8 mouse cellular contexts compared by ENCODE assay signal in genomic region chr11:51446711-51447425, GRCm38 (mm10).
DNase-seq lines count a peak whose midpoint lies in the region; ATAC-seq and TF ChIP-seq lines count a peak whose summit lies in the region.

No protein-coding gene starts in this region.

- ATAC-seq in granulocyte monocyte progenitor cell, adult 5-6 weeks (replicated peaks; ENCODE audit: poor library complexity, severe bottlenecking) = peak; percentile 56

- no peaks in the 10 kb centered on the region for H3K4me1 ChIP-seq in heart, adult 2 months (ENCODE audit: control insufficient read depth, insufficient read depth, low read length)
- no peaks in the 10 kb centered on the region for H3K4me1 ChIP-seq in heart, embryonic 10.5 days
- H3K4me1 ChIP-seq in ES-Bruce4 (ENCODE audit: control insufficient read depth, insufficient read depth, low read length) = no peaks in the 10 kb centered on the region

- no peak overlapping the region for H3K9ac ChIP-seq in heart, adult 2 months (ENCODE audit: low read depth, low read length)
- H3K9ac ChIP-seq in ES-Bruce4 (ENCODE audit: low read depth, poor library complexity, severe bottlenecking) = no peak overlapping the region

- H3K79me2 ChIP-seq in heart, adult 2 months (replicated peaks; ENCODE audit: control insufficient read depth, insufficient read depth, low read length) = no peaks in the 10 kb centered on the region

- H3K27ac ChIP-seq in heart, adult 2 months = no peak overlapping the region
- no peak overlapping the region for H3K27ac ChIP-seq in heart, embryonic 10.5 days
- H3K27ac ChIP-seq in ES-Bruce4 (ENCODE audit: insufficient read depth, low read length) = no peak overlapping the region

- no peaks in the 10 kb centered on the region for H3K36me3 ChIP-seq in heart, adult 2 months (ENCODE audit: control insufficient read depth, insufficient read depth, low read length)
- H3K36me3 ChIP-seq in heart, embryonic 10.5 days = peaks cover 6% of the 10 kb centered on the region; the same call in 1 of the 2 replicates
- no peaks in the 10 kb centered on the region for H3K36me3 ChIP-seq in ES-Bruce4 (ENCODE audit: control insufficient read depth, insufficient read depth, low read length, poor library complexity, severe bottlenecking)

- H3K9me3 ChIP-seq in heart, embryonic 10.5 days = no peaks in the 10 kb centered on the region
- no peaks in the 10 kb centered on the region for H3K9me3 ChIP-seq in ES-Bruce4 (replicated peaks; ENCODE audit: control insufficient read depth, insufficient read depth, low read length, poor library complexity, severe bottlenecking)

- WGBS in heart, adult 2 months = 38% methylated on average over 6 of the region's 6 CpGs
- 34% methylated on average over 6 of the region's 6 CpGs for WGBS in heart, embryonic 10.5 days

- intact Hi-C loops in heart, adult 2 months (cut with DNase I) = loop anchor here (2.0 kb wide), 2 partner anchors 120 to 158 kb away; partner anchors contain the start of gene Col23a1

- no peak for TF ChIP-seq EP300 in heart, adult 2 months (IDR thresholded peaks at IDR 0.05; ENCODE audit: insufficient read depth, low read depth, low read length)
- TF ChIP-seq EP300 in ES-Bruce4 (IDR thresholded peaks at IDR 0.05; ENCODE audit: insufficient read depth, low read depth, low read length) = no peak

- peak; percentile 46 to 63 for DNase-seq in heart, adult 2 months
- no peak for DNase-seq in heart, embryonic 10.5 days (ENCODE audit: low spot score)
- peak; percentile 6 for DNase-seq in cerebellum, adult 11-12 months
- DNase-seq in kidney, postnatal 4 days = peak; percentile 82 to 83
- peak; percentile 76 for DNase-seq in lung, postnatal 14 days
- DNase-seq in MN1 (ENCODE audit: low spot score) = no peak

- H3K4me3 ChIP-seq in heart, adult 2 months = no peak overlapping the region
- no peak overlapping the region for H3K4me3 ChIP-seq in heart, embryonic 10.5 days
- H3K4me3 ChIP-seq in ES-Bruce4 (ENCODE audit: low read depth, low read length) = no peak overlapping the region

- peak; percentile 84 for TF ChIP-seq CTCF in heart, adult 2 months (IDR thresholded peaks at IDR 0.05)
- TF ChIP-seq CTCF in ES-Bruce4 (IDR thresholded peaks at IDR 0.05; ENCODE audit: low read depth, low read length) = peak; percentile 54

- H3K27me3 ChIP-seq in heart, adult 2 months (ENCODE audit: control insufficient read depth, insufficient read depth, low read length) = no peaks in the 10 kb centered on the region
- peaks cover 27% of the 10 kb centered on the region; the same call in 1 of the 2 replicates for H3K27me3 ChIP-seq in heart, embryonic 10.5 days (ENCODE audit: insufficient read depth, poor library complexity, severe bottlenecking)
- no peaks in the 10 kb centered on the region for H3K27me3 ChIP-seq in ES-Bruce4 (ENCODE audit: control insufficient read depth, insufficient read depth, low read length, poor library complexity, severe bottlenecking)

- no peak for TF ChIP-seq POLR2A in heart, adult 2 months (IDR thresholded peaks at IDR 0.05; ENCODE audit: insufficient read depth, low read depth, low read length)
- TF ChIP-seq POLR2A in ES-Bruce4 (IDR thresholded peaks at IDR 0.05; ENCODE audit: insufficient read depth, low read length) = no peak

Comparison
In these comparisons a context has a peak if more than half of its experiments do, and no peak if none do; other contexts are left out.
1. DNase-seq: peak in heart, adult 2 months (2 of 2), cerebellum, adult 11-12 months (single experiment), kidney, postnatal 4 days (2 of 2) and lung, postnatal 14 days (single experiment); none in heart, embryonic 10.5 days (single experiment) and MN1 (single experiment).